Mouse (Mus musculus): ENCODE data around the gene Csad.

- TF ChIP-seq POLR2A (IDR thresholded peaks at IDR 0.05; ENCODE audit: insufficient read depth, low read depth, low read length), result no peak
- TF ChIP-seq CTCF (IDR thresholded peaks at IDR 0.05; ENCODE audit: insufficient read depth, low read depth, low read length), result no peak
These were observed 27.2 kb upstream of the Csad start, which contains the start of gene Itgb7 for GRCm38 (mm10) chr15:102231748-102232147.

Measured in olfactory bulb, adult 2 months (tissue).